Mouse (Mus musculus) forebrain, embryonic 12.5 days (tissue): ENCODE results near the gene Syt1. TPM values are rescaled to one million over a fixed set of nuclear protein-coding genes. Genes with fewer than 3 reads are reported as not detected.
A peak's percentile ranks its signal among the peaks of the same experiment; 100 is the strongest.

Source experiments
- ATAC-seq: fragments of 200-750 bp; cut with Nextera tagmentation; 2 replicates; pipeline ENCODE4 v1.8.0; 2017; ENCODE audit warnings: moderate TSS enrichment; ENCODE audit not compliant: low FRiP score
- H3K27ac ChIP-seq: fragments of 300-500 bp; sonication (generic); 2 replicates; pipeline ENCODE4 v1.5.1; 2016; ENCODE audit warnings: mild to moderate bottlenecking
- H3K27me3 ChIP-seq: fragments of 300-500 bp; sonication (generic); 2 replicates; pipeline ENCODE4 v1.6.1; 2016; ENCODE audit warnings: mild to moderate bottlenecking
- H3K36me3 ChIP-seq: fragments of 300-500 bp; sonication (generic); replicated peaks from 2 replicates; pipeline ENCODE4 v1.6.1; 2016; ENCODE audit warnings: mild to moderate bottlenecking
- H3K4me1 ChIP-seq: fragments of 300-500 bp; sonication (generic); 2 replicates; pipeline ENCODE4 v1.6.1; 2016
- H3K4me2 ChIP-seq: fragments of 300-500 bp; sonication (generic); 2 replicates; pipeline ENCODE4 v1.6.1; 2016; ENCODE audit warnings: mild to moderate bottlenecking, moderate library complexity
- H3K4me3 ChIP-seq: fragments of 300-500 bp; sonication (generic); replicated peaks from 2 replicates; pipeline ENCODE4 v1.5.1; 2016; ENCODE audit warnings: mild to moderate bottlenecking
- H3K9ac ChIP-seq: fragments of 300-500 bp; sonication (generic); 2 replicates; pipeline ENCODE4 v1.6.1; 2016; ENCODE audit warnings: mild to moderate bottlenecking
- H3K9me3 ChIP-seq: fragments of 300-500 bp; sonication (generic); 2 replicates; pipeline ENCODE4 v1.6.1; 2016
- WGBS: fragments of 180-500 bp; shearing (Covaris S2); methylation state at CpG from one replicate; pipeline ENCODE4 v1.1.7; 2016; 5-methylcytosine and 5-hydroxymethylcytosine counted together
- polyA plus RNA-seq: library from polyadenylated mRNA; unstranded; fragments of >200 nt; fragmentation: Nextera tagmentation; extraction: Ambion mirVana; gene quantifications from 2 replicates; pipeline ENCODE4 v1.2.1, GENCODE M21; 2016

Gene Syt1
- polyA plus RNA-seq, 1 experiment from 2014 or later = 33.7 TPM

GRCm38 (mm10) chr10:108660295-108660694 lies 350.5 kb downstream of the Syt1 start:
- Histone ChIP-seq H3K36me3 (no peaks in the 10 kb centered on the region), H3K4me1 (no peaks in the 10 kb centered on the region), H3K27me3 (no peaks in the 10 kb centered on the region), H3K9me3 (no peaks in the 10 kb centered on the region), H3K9ac (no peak overlapping the region), H3K4me2 (no peak overlapping the region), H3K4me3 (no peak overlapping the region), H3K27ac (no peak overlapping the region)
- 78% methylated on average over 3 of the region's 3 CpGs for WGBS
- ATAC-seq = no peak

- Histone ChIP-seq H3K4me1 (no peaks in the 10 kb centered on the region), H3K4me3 (no peak overlapping the region), H3K9me3 (no peaks in the 10 kb centered on the region), H3K9ac (no peak overlapping the region), H3K27me3 (no peaks in the 10 kb centered on the region), H3K36me3 (no peaks in the 10 kb centered on the region), H3K27ac (no peak overlapping the region), H3K4me2 (no peak overlapping the region)
- WGBS = 78% methylated on average over 2 of the region's 2 CpGs
- ATAC-seq = no peak
These were observed 352.5 kb downstream of the Syt1 start for GRCm38 (mm10) chr10:108658300-108658699.

- H3K9ac ChIP-seq = no peak overlapping the region
- no peak for ATAC-seq
- H3K9me3 ChIP-seq = no peaks in the 10 kb centered on the region
- no peaks in the 10 kb centered on the region for H3K36me3 ChIP-seq
- H3K4me1 ChIP-seq = no peaks in the 10 kb centered on the region
- no peaks in the 10 kb centered on the region for H3K27me3 ChIP-seq
- no peak overlapping the region for H3K27ac ChIP-seq
- H3K4me2 ChIP-seq = no peak overlapping the region
- H3K4me3 ChIP-seq = no peak overlapping the region
These were observed 353.1 kb downstream of the Syt1 start for GRCm38 (mm10) chr10:108657669-108658068.

GRCm38 (mm10) chr10:108656898-108657297 lies 353.9 kb downstream of the Syt1 start:
- no peak overlapping the region for H3K27ac ChIP-seq
- H3K36me3 ChIP-seq = no peaks in the 10 kb centered on the region
- 94% methylated on average over 4 of the region's 4 CpGs for WGBS
- no peak for ATAC-seq
- no peaks in the 10 kb centered on the region for H3K9me3 ChIP-seq
- H3K9ac ChIP-seq = no peak overlapping the region
- H3K4me1 ChIP-seq = no peaks in the 10 kb centered on the region
- no peaks in the 10 kb centered on the region for H3K27me3 ChIP-seq
- H3K4me3 ChIP-seq = no peak overlapping the region
- no peak overlapping the region for H3K4me2 ChIP-seq

- H3K4me2 ChIP-seq = no peak overlapping the region
- no peaks in the 10 kb centered on the region for H3K9me3 ChIP-seq
- H3K27ac ChIP-seq = no peak overlapping the region
- H3K27me3 ChIP-seq = no peaks in the 10 kb centered on the region
- no peaks in the 10 kb centered on the region for H3K4me1 ChIP-seq
- 97% methylated on average over 11 of the region's 11 CpGs for WGBS
- H3K4me3 ChIP-seq = no peak overlapping the region
- H3K9ac ChIP-seq = no peak overlapping the region
- no peak for ATAC-seq
- no peaks in the 10 kb centered on the region for H3K36me3 ChIP-seq
These were observed 355.7 kb downstream of the Syt1 start for GRCm38 (mm10) chr10:108655074-108655473.

- no peaks in the 10 kb centered on the region for H3K4me1 ChIP-seq
- no peaks in the 10 kb centered on the region for H3K27me3 ChIP-seq
- no peak overlapping the region for H3K4me3 ChIP-seq
- 73% methylated on average over 8 of the region's 8 CpGs for WGBS
- H3K4me2 ChIP-seq = no peak overlapping the region
- H3K27ac ChIP-seq = no peak overlapping the region
- no peak overlapping the region for H3K9ac ChIP-seq
- H3K9me3 ChIP-seq = no peaks in the 10 kb centered on the region
- no peaks in the 10 kb centered on the region for H3K36me3 ChIP-seq
- no peak for ATAC-seq
These were observed 358.0 kb downstream of the Syt1 start for GRCm38 (mm10) chr10:108652831-108653230.

- no peaks in the 10 kb centered on the region for H3K9me3 ChIP-seq
- H3K9ac ChIP-seq = no peak overlapping the region
- H3K27ac ChIP-seq = no peak overlapping the region
- H3K27me3 ChIP-seq = no peaks in the 10 kb centered on the region
- H3K4me2 ChIP-seq = no peak overlapping the region
- H3K4me3 ChIP-seq = no peak overlapping the region
- no peaks in the 10 kb centered on the region for H3K36me3 ChIP-seq
- H3K4me1 ChIP-seq = no peaks in the 10 kb centered on the region
- 89% methylated on average over 8 of the region's 8 CpGs for WGBS
- ATAC-seq = no peak
These were observed 358.7 kb downstream of the Syt1 start for GRCm38 (mm10) chr10:108652066-108652465.

GRCm38 (mm10) chr10:108649174-108649573 lies 361.6 kb downstream of the Syt1 start:
- no peak overlapping the region for H3K9ac ChIP-seq
- no peaks in the 10 kb centered on the region for H3K9me3 ChIP-seq
- no peaks in the 10 kb centered on the region for H3K36me3 ChIP-seq
- no peak for ATAC-seq
- 75% methylated on average over 7 of the region's 7 CpGs for WGBS
- no peak overlapping the region for H3K27ac ChIP-seq
- H3K4me2 ChIP-seq = no peak overlapping the region
- H3K4me1 ChIP-seq = no peaks in the 10 kb centered on the region
- no peak overlapping the region for H3K4me3 ChIP-seq
- no peaks in the 10 kb centered on the region for H3K27me3 ChIP-seq

- H3K4me1 ChIP-seq = 0 out of 2 replicates have a peak, but pooled peaks cover 4% of the 10 kb centered on the region
- no peak overlapping the region for H3K4me3 ChIP-seq
- H3K36me3 ChIP-seq = no peaks in the 10 kb centered on the region
- ATAC-seq = 0 out of 2 replicates have a peak, but pooled peaks have one; percentile 17
- no peak overlapping the region for H3K4me2 ChIP-seq
- H3K9me3 ChIP-seq = no peaks in the 10 kb centered on the region
- WGBS = 40% methylated on average over 5 of the region's 5 CpGs
- H3K27me3 ChIP-seq = no peaks in the 10 kb centered on the region
- H3K9ac ChIP-seq = no peak overlapping the region
- no peak overlapping the region for H3K27ac ChIP-seq
These were observed 366.9 kb downstream of the Syt1 start for GRCm38 (mm10) chr10:108643915-108644314.

GRCm38 (mm10) chr10:108638095-108638494 lies 372.7 kb downstream of the Syt1 start:
- no peak overlapping the region for H3K9ac ChIP-seq
- H3K36me3 ChIP-seq = no peaks in the 10 kb centered on the region
- WGBS = 64% methylated on average over 5 of the region's 5 CpGs
- no peaks in the 10 kb centered on the region for H3K27me3 ChIP-seq
- H3K9me3 ChIP-seq = no peaks in the 10 kb centered on the region
- no peak for ATAC-seq
- no peak overlapping the region for H3K4me2 ChIP-seq
- H3K27ac ChIP-seq = no peak overlapping the region
- H3K4me3 ChIP-seq = no peak overlapping the region
- H3K4me1 ChIP-seq = peaks cover 7% of the 10 kb centered on the region; the same call in 1 of the 2 replicates

- Histone ChIP-seq H3K9ac (no peak overlapping the region), H3K4me3 (no peak overlapping the region), H3K27me3 (no peaks in the 10 kb centered on the region), H3K4me2 (no peak overlapping the region), H3K4me1 (peaks cover 7% of the 10 kb centered on the region; the same call in 1 of the 2 replicates), H3K9me3 (no peaks in the 10 kb centered on the region), H3K27ac (no peak overlapping the region), H3K36me3 (no peaks in the 10 kb centered on the region)
- ATAC-seq = peak; percentile 55; the same call in 1 of the 2 replicates
- WGBS = 52% methylated on average over 7 of the region's 7 CpGs
These were observed 374.7 kb downstream of the Syt1 start for GRCm38 (mm10) chr10:108636086-108636485.

GRCm38 (mm10) chr10:108635616-108636015 lies 375.2 kb downstream of the Syt1 start:
- H3K4me2 ChIP-seq = no peak overlapping the region
- H3K4me1 ChIP-seq = peaks cover 7% of the 10 kb centered on the region; the same call in 1 of the 2 replicates
- WGBS = 80% methylated on average over 4 of the region's 4 CpGs
- no peaks in the 10 kb centered on the region for H3K9me3 ChIP-seq
- H3K4me3 ChIP-seq = no peak overlapping the region
- H3K36me3 ChIP-seq = no peaks in the 10 kb centered on the region
- no peak overlapping the region for H3K9ac ChIP-seq
- ATAC-seq = no peak
- no peak overlapping the region for H3K27ac ChIP-seq
- H3K27me3 ChIP-seq = no peaks in the 10 kb centered on the region

- Histone ChIP-seq H3K4me2 (no peak overlapping the region), H3K9me3 (no peaks in the 10 kb centered on the region), H3K27me3 (no peaks in the 10 kb centered on the region), H3K27ac (no peak overlapping the region), H3K4me3 (no peak overlapping the region), H3K9ac (no peak overlapping the region), H3K4me1 (peaks cover 3% of the 10 kb centered on the region; the same call in 1 of the 2 replicates), H3K36me3 (no peaks in the 10 kb centered on the region)
- no peak for ATAC-seq
- WGBS = 88% methylated on average over 8 of the region's 8 CpGs
These were observed 379.9 kb downstream of the Syt1 start for GRCm38 (mm10) chr10:108630841-108631240.
